Mouse (Mus musculus): ENCODE results near the gene Mafg.
"Not testable (repeated sequence)": the region's sequence is repeated elsewhere in the genome, so short reads cannot be mapped to it uniquely, and the experiment has no call there.

Gene Mafg

GRCm38 (mm10) chr11:120598283-120598989 lies 35.0 kb downstream of the Mafg start, which contains the start of the genes Alyref and Anapc11:
TSS of gene Alyref (minus strand) at chr11:120598365.
TSS of gene Anapc11 (plus strand) at chr11:120598421.
- DNase-seq (ENCODE audit: low spot score), result peak; percentile 95

- DNase-seq (ENCODE audit: low spot score), result peak; percentile 53
Observed at GRCm38 (mm10) chr11:120597240-120598235, 35.9 kb downstream of the Mafg start.

- DNase-seq (ENCODE audit: low spot score), result no peak
Observed at GRCm38 (mm10) chr11:120588531-120588930, 44.9 kb downstream of the Mafg start.

GRCm38 (mm10) chr11:120583937-120584336 lies 49.5 kb downstream of the Mafg start:
- no peak for DNase-seq (ENCODE audit: low spot score)

GRCm38 (mm10) chr11:120582982-120583293 lies 50.5 kb downstream of the Mafg start:
- DNase-seq (ENCODE audit: low spot score), result not testable (repeated sequence)

- no peak for DNase-seq (ENCODE audit: low spot score)
Observed at GRCm38 (mm10) chr11:120582268-120582981, 51.0 kb downstream of the Mafg start.

- DNase-seq (ENCODE audit: low spot score), result peak; percentile 92
Observed at GRCm38 (mm10) chr11:120581490-120582267, 51.7 kb downstream of the Mafg start, which contains the start of gene Arhgdia. TSS of gene Arhgdia (minus strand) at chr11:120581624.

- DNase-seq (ENCODE audit: low spot score), result no peak
Observed at GRCm38 (mm10) chr11:120580871-120581331, 52.5 kb downstream of the Mafg start.

GRCm38 (mm10) chr11:120580190-120580589 lies 53.2 kb downstream of the Mafg start:
- no peak for DNase-seq (ENCODE audit: low spot score)

- peak; percentile 82 for DNase-seq (ENCODE audit: low spot score)
Observed at GRCm38 (mm10) chr11:120579316-120580107, 53.9 kb downstream of the Mafg start.

- DNase-seq (ENCODE audit: low spot score), result no peak
Observed at GRCm38 (mm10) chr11:120578694-120579243, 54.6 kb downstream of the Mafg start.

- DNase-seq (ENCODE audit: low spot score), result no peak
Observed at GRCm38 (mm10) chr11:120578024-120578693, 55.2 kb downstream of the Mafg start.

- peak; percentile 60 for DNase-seq (ENCODE audit: low spot score)
Observed at GRCm38 (mm10) chr11:120577211-120578023, 56.0 kb downstream of the Mafg start.

- DNase-seq (ENCODE audit: low spot score), result no peak
Observed at GRCm38 (mm10) chr11:120576365-120576981, 56.9 kb downstream of the Mafg start.

GRCm38 (mm10) chr11:120575940-120576339 lies 57.5 kb downstream of the Mafg start:
- no peak for DNase-seq (ENCODE audit: low spot score)
